In the genomic region with DNA sequence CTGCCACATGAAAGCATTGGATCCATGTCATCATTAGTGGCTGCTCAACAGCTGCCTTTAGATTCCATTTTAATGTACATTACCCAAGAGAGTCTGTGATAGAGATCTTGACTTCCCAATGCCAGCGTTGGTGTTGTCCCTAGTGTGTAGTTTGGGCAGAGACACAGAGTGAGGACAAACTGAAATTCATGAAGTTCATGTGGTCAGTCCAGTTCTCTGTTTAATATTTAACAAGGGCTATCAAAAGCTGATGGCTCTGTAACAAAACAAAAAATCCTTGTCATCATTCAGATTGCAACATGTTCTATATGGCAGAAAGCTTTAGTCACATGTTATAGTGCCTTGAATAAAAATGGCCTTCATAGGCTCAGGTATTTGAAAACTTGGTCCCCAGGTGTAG, we compare ENCODE assay signal across 31 mouse cellular contexts. TPM values are rescaled to one million over a fixed set of nuclear protein-coding genes. Genes with fewer than 3 reads are reported as not detected.
"Had no signal": no experiment of that assay in that cellular context is flagged by ENCODE, and none has a peak within 500 bp of the region (broad histone marks: within the 10 kb centered on the region; RNA-seq: fewer than 3 reads in every experiment).

No protein-coding gene starts in this region.

- H3K4me3 ChIP-seq: heart, adult 2 months; heart, embryonic 13.5 days; heart, embryonic 15.5 days; hindbrain, embryonic 13.5 days; hindbrain, embryonic 15.5 days; kidney, embryonic 15.5 days; limb, embryonic 13.5 days; limb, embryonic 15.5 days had no signal

- H3K27me3 ChIP-seq: heart, embryonic 13.5 days; heart, embryonic 15.5 days; hindbrain, embryonic 13.5 days; hindbrain, embryonic 15.5 days; kidney, embryonic 15.5 days; limb, embryonic 13.5 days; limb, embryonic 15.5 days had no signal

- H3K4me2 ChIP-seq: heart, embryonic 11.5 days; heart, embryonic 13.5 days; heart, embryonic 15.5 days; hindbrain, embryonic 13.5 days; hindbrain, embryonic 15.5 days; kidney, embryonic 15.5 days; limb, embryonic 13.5 days; limb, embryonic 15.5 days had no signal

- ATAC-seq: forebrain, postnatal 0 days; hindbrain, postnatal 0 days had no signal

- DNase-seq: forebrain, postnatal 0 days; gastrocnemius, postnatal 14 days; gastrocnemius, postnatal 36 days; heart, adult 11 months; heart, adult 2 months; heart, postnatal 14 days; heart, postnatal 36 days; kidney, adult 11 months; kidney, adult 8-10 months; kidney, postnatal 14 days; kidney, postnatal 36 days; layer of hippocampus, adult 9-11 months; layer of hippocampus, postnatal 36 days; left cerebral cortex, postnatal 4 days had no signal

- H3K9ac ChIP-seq: forebrain, postnatal 0 days; heart, embryonic 13.5 days; heart, embryonic 15.5 days; hindbrain, embryonic 13.5 days; hindbrain, embryonic 15.5 days; kidney, embryonic 15.5 days; limb, embryonic 13.5 days; limb, embryonic 15.5 days; liver, embryonic 14.5 days had no signal

- H3K36me3 ChIP-seq: heart, embryonic 13.5 days; heart, embryonic 15.5 days; hindbrain, embryonic 13.5 days; hindbrain, embryonic 15.5 days; kidney, embryonic 15.5 days; limb, embryonic 13.5 days; limb, embryonic 15.5 days had no signal

- H3K27ac ChIP-seq: heart, adult 2 months; heart, embryonic 13.5 days; heart, embryonic 15.5 days; hindbrain, embryonic 13.5 days; hindbrain, embryonic 15.5 days; hindbrain, postnatal 0 days; kidney, embryonic 15.5 days; kidney, postnatal 0 days; limb, embryonic 13.5 days; limb, embryonic 15.5 days; liver, embryonic 14.5 days had no signal

- H3K4me1 ChIP-seq: heart, embryonic 13.5 days; heart, embryonic 15.5 days; hindbrain, embryonic 13.5 days; hindbrain, embryonic 15.5 days; kidney, embryonic 15.5 days; limb, embryonic 13.5 days; limb, embryonic 15.5 days had no signal

- H3K9me3 ChIP-seq: kidney, embryonic 15.5 days had no signal

RNA-seq across cellular contexts. Expression of gene Cyp3a59, which starts 9.0 kb away (rescaled TPM):
- polyA plus RNA-seq: forebrain, postnatal 0 days; gonadal fat pad, adult 2 months; heart, adult 2 months; heart, embryonic 11.5 days; heart, embryonic 13.5 days; heart, embryonic 15.5 days; heart, postnatal 0 days; hindbrain, embryonic 11.5 days; hindbrain, embryonic 13.5 days; hindbrain, embryonic 15.5 days; hindbrain, postnatal 0 days; intestine, embryonic 14.5 days; kidney, embryonic 15.5 days; kidney, postnatal 0 days; large intestine, adult 2 months; limb, embryonic 11.5 days; limb, embryonic 13.5 days; limb, embryonic 15.5 days; liver, embryonic 14.5 days had no signal
